Mouse (Mus musculus): ENCODE data around the gene Stim2.

The Stim2 gene

GRCm38 (mm10) chr5:53995316-53995715, 3.0 kb upstream of the Stim2 start:
- DNase-seq (ENCODE audit: low read depth): no peak

GRCm38 (mm10) chr5:53996822-53997221, 1.5 kb upstream of the Stim2 start:
- no peak for DNase-seq (ENCODE audit: low read depth)

GRCm38 (mm10) chr5:53998743-53999460, 603 bp downstream of the Stim2 start:
- DNase-seq (ENCODE audit: low read depth): peak; percentile 63

GRCm38 (mm10) chr5:53999461-53999770, 1.1 kb downstream of the Stim2 start:
- no peak for DNase-seq (ENCODE audit: low read depth)

- DNase-seq (ENCODE audit: low read depth): peak; percentile 64
Measured at GRCm38 (mm10) chr5:53999831-54000230, 1.5 kb downstream of the Stim2 start.

GRCm38 (mm10) chr5:54001021-54001420, 2.7 kb downstream of the Stim2 start:
- no peak for DNase-seq (ENCODE audit: low read depth)

- no peak for DNase-seq (ENCODE audit: low read depth)
Measured at GRCm38 (mm10) chr5:54005111-54005864, 7.0 kb downstream of the Stim2 start.

- no peak for DNase-seq (ENCODE audit: low read depth)
Measured at GRCm38 (mm10) chr5:54005865-54006225, 7.5 kb downstream of the Stim2 start.

GRCm38 (mm10) chr5:54006845-54007244, 8.5 kb downstream of the Stim2 start:
- no peak for DNase-seq (ENCODE audit: low read depth)

GRCm38 (mm10) chr5:54007617-54008016, 9.3 kb downstream of the Stim2 start:
- DNase-seq (ENCODE audit: low read depth): no peak

GRCm38 (mm10) chr5:54013271-54013670, 15.0 kb downstream of the Stim2 start:
- peak; percentile 79 for DNase-seq (ENCODE audit: low read depth)

- DNase-seq (ENCODE audit: low read depth): no peak
Measured at GRCm38 (mm10) chr5:54017143-54017542, 18.8 kb downstream of the Stim2 start.

- DNase-seq (ENCODE audit: low read depth): no peak
Measured at GRCm38 (mm10) chr5:54018856-54019255, 20.6 kb downstream of the Stim2 start.

- no peak for DNase-seq (ENCODE audit: low read depth)
Measured at GRCm38 (mm10) chr5:54019546-54019945, 21.2 kb downstream of the Stim2 start.

- DNase-seq (ENCODE audit: low read depth): peak; percentile 78
Measured at GRCm38 (mm10) chr5:54024610-54025009, 26.3 kb downstream of the Stim2 start.

GRCm38 (mm10) chr5:54025630-54026029, 27.3 kb downstream of the Stim2 start:
- peak; percentile 82 for DNase-seq (ENCODE audit: low read depth)

- peak; percentile 52 for DNase-seq (ENCODE audit: low read depth)
Measured at GRCm38 (mm10) chr5:54033217-54033616, 34.9 kb downstream of the Stim2 start.

- peak; percentile 80 for DNase-seq (ENCODE audit: low read depth)
Measured at GRCm38 (mm10) chr5:54034680-54035079, 36.4 kb downstream of the Stim2 start.

- no peak for DNase-seq (ENCODE audit: low read depth)
Measured at GRCm38 (mm10) chr5:54038615-54039014, 40.3 kb downstream of the Stim2 start.

- DNase-seq (ENCODE audit: low read depth): no peak
Measured at GRCm38 (mm10) chr5:54040527-54040926, 42.2 kb downstream of the Stim2 start.

GRCm38 (mm10) chr5:54042013-54042412, 43.7 kb downstream of the Stim2 start:
- no peak for DNase-seq (ENCODE audit: low read depth)

GRCm38 (mm10) chr5:54045523-54045922, 47.2 kb downstream of the Stim2 start:
- DNase-seq (ENCODE audit: low read depth): peak; percentile 96

- no peak for DNase-seq (ENCODE audit: low read depth)
Measured at GRCm38 (mm10) chr5:54046432-54046831, 48.1 kb downstream of the Stim2 start.
